Mouse (Mus musculus) cerebellum, adult 9-11 months (tissue): Measurements from ENCODE around the gene Mfsd5.
A peak's percentile ranks its signal among the peaks of the same experiment; 100 is the strongest.

ENCODE experiments used
- DNase-seq: peaks from one replicate; pipeline ENCODE4 v3.0.0; 2022

Mfsd5 gene

GRCm38 (mm10) chr15:102279092-102279782 is at the start of gene Mfsd5:
Gene Mfsd5 (plus strand): TSS chr15:102279454.
- peak; percentile 89 for DNase-seq

GRCm38 (mm10) chr15:102230408-102231321 is 48.6 kb upstream of the Mfsd5 start:
- DNase-seq: no peak

GRCm38 (mm10) chr15:102231748-102232147 is 47.5 kb upstream of the Mfsd5 start, which contains the start of gene Itgb7:
Gene Itgb7 (minus strand): TSS chr15:102231944.
- DNase-seq: no peak

DNA sequence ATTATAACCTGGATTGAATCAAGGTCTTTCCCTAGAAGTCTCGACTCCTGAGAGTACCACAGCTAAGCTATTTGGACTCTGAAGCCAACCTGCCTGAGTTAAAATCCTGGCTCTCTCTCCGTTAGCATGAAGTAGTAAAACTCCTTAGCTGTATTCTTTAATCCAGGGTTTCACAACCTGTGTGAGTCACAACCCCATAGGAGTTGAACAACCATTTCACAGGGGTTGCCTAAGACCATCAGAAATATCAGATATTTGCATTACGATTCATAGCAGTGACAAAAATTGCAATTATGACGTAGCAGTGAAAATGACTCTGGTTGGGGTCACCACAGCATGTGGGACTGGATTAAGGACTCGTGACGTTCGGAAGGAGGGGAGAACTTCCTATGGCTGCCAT is 46.5 kb upstream of the Mfsd5 start:
- no peak for DNase-seq

DNA sequence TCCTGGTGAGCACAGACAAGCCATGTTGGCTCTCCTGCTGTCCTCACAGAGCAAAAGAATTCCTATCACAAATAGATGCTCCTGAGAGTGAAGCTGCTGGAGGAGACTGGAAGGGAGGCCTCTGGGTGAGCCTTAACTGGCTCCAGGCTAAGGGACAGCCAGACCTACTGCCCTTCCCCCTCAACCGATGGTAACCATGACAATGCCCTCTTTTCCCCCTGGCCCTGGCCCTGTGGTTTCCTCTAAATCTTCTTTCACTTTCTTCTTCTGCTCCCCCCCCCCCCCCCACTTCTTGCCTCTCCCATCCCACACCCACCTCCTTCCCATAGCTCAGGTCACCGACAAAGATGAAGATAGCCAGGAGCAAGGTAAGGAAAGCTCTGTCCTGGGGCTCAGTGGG is 45.4 kb upstream of the Mfsd5 start:
- no peak for DNase-seq

DNA sequence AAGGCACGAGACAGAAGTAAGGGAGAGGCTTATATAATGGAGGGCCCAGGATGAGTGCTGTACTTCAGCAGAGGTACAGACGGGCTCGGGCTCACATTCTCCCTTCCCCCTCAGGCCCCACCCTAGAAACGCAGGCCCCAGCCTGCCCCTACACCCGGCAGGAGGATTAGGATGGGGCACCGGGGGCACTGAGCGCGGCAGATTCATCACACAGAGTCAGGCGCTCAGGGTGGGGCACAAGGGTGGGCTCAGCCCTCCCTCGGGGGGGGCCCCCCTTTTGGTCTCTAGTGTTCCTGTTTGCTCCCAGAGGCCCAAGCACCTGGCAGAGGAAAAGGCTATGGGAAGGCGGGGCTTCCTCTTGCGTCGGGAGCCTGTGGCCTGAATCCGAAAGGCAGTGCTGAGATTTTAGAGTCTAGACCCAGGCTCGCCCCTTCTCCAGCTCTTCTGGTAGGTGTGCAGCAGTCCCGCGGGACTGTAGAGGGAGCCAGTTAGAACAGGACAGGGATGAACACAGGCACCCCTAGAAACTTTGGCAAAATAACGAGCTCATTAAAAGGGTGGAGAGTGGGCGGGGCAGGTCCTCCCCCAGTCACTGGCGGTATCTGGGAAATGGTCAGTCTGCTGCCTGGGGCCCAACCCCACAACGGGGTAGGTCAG is 43.8 kb upstream of the Mfsd5 start:
- no peak for DNase-seq

GRCm38 (mm10) chr15:102238543-102239259 is 40.6 kb upstream of the Mfsd5 start:
- no peak for DNase-seq

DNA sequence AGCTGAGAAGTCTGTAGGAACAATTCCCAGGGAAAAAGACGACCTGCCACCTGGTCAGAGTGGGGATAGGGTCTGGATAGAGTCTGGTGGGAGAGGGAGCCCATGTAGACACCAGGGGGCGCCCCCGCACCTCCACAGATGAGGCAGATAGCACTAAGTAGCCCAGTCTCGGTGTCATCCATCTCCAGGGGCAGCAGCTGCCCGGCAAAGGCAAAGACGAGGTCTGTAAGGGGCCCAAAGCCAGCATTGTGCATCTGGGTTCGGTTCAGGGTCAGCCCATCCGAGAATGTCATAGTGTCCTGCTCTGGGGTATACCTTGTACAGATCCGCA is 40.0 kb upstream of the Mfsd5 start:
- peak; percentile 70 for DNase-seq

GRCm38 (mm10) chr15:102239851-102240250 is 39.4 kb upstream of the Mfsd5 start:
- DNase-seq: no peak

GRCm38 (mm10) chr15:102240607-102241006 is 38.6 kb upstream of the Mfsd5 start:
- no peak for DNase-seq

GRCm38 (mm10) chr15:102242404-102243228 is 36.6 kb upstream of the Mfsd5 start:
- no peak for DNase-seq

DNA sequence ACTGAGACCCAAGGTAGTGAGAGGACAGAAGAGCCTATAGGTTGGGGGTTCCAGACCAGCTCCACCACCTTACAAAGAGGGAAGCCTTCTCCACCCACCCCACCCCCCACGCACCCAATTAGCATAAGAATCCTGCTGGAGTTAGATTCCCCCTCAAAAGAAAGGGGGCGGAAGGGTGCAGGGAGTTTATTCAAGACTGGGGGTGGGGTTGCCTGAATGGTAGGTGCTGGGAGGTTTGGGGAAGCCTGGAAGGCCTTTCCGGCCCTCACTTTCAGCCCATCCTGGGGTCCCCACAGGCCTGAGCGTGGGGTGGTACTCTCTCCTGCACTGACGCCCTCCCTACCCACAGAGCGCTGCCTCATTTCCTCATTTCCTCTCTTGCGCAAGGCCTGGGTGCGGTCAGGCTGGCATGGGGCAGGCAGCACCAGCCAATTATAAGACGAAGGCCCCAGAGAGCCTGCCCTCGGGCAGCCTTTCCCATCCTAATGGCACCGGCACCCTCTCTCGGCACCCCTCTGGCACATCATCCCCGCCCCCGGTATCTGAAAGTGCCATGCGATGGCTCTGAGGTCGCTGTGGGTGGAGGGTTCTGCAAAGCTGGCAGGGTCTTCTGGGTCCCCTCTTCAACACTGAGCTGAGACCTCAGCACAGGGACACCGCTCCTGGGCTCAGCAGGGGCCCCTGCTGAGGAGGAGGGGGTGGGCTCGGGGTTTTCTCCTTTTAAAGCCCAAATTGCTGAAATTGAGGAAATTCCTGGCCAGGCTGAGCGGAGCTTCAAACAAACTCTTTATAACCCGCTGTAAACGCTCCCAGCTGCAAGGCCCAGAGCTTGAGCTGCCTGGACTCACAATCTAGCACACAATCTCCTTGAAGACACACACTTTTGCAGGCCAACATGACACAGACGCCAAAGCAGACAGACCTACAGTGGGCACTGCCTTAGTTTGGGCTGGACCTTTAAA is 35.7 kb upstream of the Mfsd5 start:
- no peak for DNase-seq

DNA sequence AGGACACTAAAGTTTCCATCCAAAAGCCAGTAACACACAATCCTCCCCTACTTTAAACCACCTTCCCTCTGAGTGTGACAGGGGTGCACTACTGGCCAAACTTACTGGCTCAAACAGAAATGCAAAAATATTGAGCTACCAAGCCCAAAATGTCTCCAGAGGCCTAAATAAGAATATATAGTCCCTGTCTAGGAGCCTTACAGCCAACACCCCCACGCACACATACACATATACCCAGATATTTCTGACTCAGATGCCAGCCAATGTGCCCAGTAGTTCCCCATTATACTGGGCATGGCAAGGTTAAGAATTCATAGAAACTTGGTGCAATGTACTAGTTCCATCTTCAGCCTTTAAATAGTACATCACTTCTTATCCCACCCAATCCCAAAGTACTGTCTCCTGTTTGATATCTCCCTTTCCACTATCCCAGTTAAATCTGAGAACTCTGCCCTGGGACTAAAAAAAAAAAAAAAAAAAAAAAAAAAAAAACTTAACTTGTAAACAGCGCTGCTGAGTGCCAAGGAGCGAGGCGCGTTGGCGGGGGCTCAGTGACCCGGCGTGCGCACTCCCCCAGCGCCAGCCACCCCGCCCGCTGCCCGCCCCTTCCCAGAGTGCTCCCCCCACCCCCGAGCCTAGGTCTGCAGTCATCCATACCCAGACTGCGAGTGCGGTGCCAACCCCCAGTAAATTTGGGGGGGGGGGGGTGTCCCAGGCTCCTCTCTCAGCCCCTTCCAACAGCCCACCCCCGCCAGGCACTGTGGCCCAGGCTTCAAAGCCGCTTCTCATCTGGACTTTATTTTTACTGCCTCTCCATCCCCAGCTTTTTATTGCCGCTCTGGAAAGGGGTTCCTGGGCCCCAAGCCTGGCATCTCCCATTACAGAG is 34.7 kb upstream of the Mfsd5 start:
- no peak for DNase-seq

DNA sequence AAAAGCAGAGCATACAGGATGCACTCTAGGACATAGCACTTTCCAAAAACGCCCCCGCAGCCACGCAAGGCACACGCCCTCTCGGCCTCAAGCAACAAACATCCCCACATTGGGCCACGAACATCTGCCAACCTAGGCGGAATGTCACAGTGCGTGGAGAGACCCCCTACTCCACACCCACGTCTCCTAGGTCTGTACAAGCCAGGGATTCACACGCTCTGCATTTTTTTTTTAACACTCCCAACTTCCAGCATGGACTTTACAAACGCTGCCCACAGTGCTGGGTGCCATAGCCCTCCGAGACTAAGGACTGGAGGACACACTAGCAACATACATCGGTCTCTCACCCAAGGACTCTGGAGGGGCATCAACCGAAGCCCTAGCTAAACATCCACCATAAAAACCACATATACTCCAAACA is 33.8 kb upstream of the Mfsd5 start:
- DNase-seq: peak; percentile 59

GRCm38 (mm10) chr15:102245891-102246741 is 33.1 kb upstream of the Mfsd5 start:
- peak; percentile 88 for DNase-seq

GRCm38 (mm10) chr15:102246866-102247251 is 32.4 kb upstream of the Mfsd5 start:
- DNase-seq: peak; percentile 95

GRCm38 (mm10) chr15:102247252-102248130 is 31.8 kb upstream of the Mfsd5 start:
- peak; percentile 78 for DNase-seq
